Mouse (Mus musculus) lung, postnatal 25 days (tissue): ENCODE results near the gene Ltc4s.
A peak's percentile ranks its signal among the peaks of the same experiment; 100 is the strongest.

Experiments
- DNase-seq: peaks from one replicate; pipeline ENCODE4 v3.0.0; 2022; ENCODE audit warnings: low spot score

Gene Ltc4s

GRCm38 (mm10) chr11:50248473-50249171 lies 10.2 kb upstream of the Ltc4s start:
- DNase-seq = no peak

GRCm38 (mm10) chr11:50245269-50245668 lies 6.9 kb upstream of the Ltc4s start:
- no peak for DNase-seq

- no peak for DNase-seq
Measured at GRCm38 (mm10) chr11:50243926-50244325, 5.5 kb upstream of the Ltc4s start.

- no peak for DNase-seq
Measured at GRCm38 (mm10) chr11:50240235-50240911, 2.0 kb upstream of the Ltc4s start.

GRCm38 (mm10) chr11:50238821-50239791 lies 690 bp upstream of the Ltc4s start:
- no peak for DNase-seq

- DNase-seq = no peak
Measured at GRCm38 (mm10) chr11:50236937-50237835, 1.2 kb downstream of the Ltc4s start.

GRCm38 (mm10) chr11:50236540-50236936 lies 1.9 kb downstream of the Ltc4s start:
- DNase-seq = peak; percentile 87

- no peak for DNase-seq
Measured at GRCm38 (mm10) chr11:50234606-50235005, 3.8 kb downstream of the Ltc4s start.

- no peak for DNase-seq
Measured at GRCm38 (mm10) chr11:50233993-50234392, 4.4 kb downstream of the Ltc4s start.

- no peak for DNase-seq
Measured at GRCm38 (mm10) chr11:50233022-50233421, 5.4 kb downstream of the Ltc4s start.

- peak; percentile 79 for DNase-seq
Measured at GRCm38 (mm10) chr11:50231411-50231810, 7.0 kb downstream of the Ltc4s start.

GRCm38 (mm10) chr11:50230481-50231304 lies 7.7 kb downstream of the Ltc4s start:
- no peak for DNase-seq

- DNase-seq = no peak
Measured at GRCm38 (mm10) chr11:50229252-50229910, 9.0 kb downstream of the Ltc4s start.

GRCm38 (mm10) chr11:50228772-50229171 lies 9.6 kb downstream of the Ltc4s start:
- no peak for DNase-seq

- no peak for DNase-seq
Measured at GRCm38 (mm10) chr11:50227736-50228135, 10.7 kb downstream of the Ltc4s start.

GRCm38 (mm10) chr11:50227226-50227625 lies 11.2 kb downstream of the Ltc4s start:
- DNase-seq = no peak

- DNase-seq = no peak
Measured at GRCm38 (mm10) chr11:50226406-50226805, 12.0 kb downstream of the Ltc4s start.

- no peak for DNase-seq
Measured at GRCm38 (mm10) chr11:50225611-50226378, 12.6 kb downstream of the Ltc4s start.
